13 mouse cellular contexts compared by ENCODE assay signal in the genomic region with DNA sequence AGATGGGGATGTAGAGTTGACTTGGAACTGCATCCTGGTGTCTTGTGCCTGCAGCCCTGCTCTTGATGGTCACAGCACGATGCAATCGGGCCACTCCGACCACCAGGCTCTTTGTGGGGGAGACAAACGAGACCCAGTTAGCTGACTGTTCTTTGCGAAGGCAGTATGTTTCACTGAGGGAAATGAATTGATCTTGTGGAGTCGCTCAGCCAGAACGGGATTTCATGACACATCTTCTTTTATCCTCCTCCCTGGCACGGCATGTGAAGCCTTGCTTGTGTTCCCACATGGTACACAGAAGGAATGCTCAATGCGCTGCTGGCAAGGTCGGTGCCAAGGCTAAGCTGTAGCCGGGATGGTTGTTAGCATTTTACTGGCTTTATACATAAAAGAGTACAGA.
DNase-seq lines count a peak whose midpoint lies in the region; ATAC-seq and TF ChIP-seq lines count a peak whose summit lies in the region.
"Had no signal": no experiment of that assay in that cellular context is flagged by ENCODE, and none has a peak within 500 bp of the region (broad histone marks: within the 10 kb centered on the region; RNA-seq: fewer than 3 reads in every experiment).

No protein-coding gene starts in this region.

- ATAC-seq in monocyte, adult 5-6 weeks (replicated peaks; ENCODE audit: insufficient number of reproducible peaks, low FRiP score, low TSS enrichment, poor library complexity, severe bottlenecking) = no peak

- intact Hi-C loops in left cerebral cortex, postnatal 25 days (cut with DNase I) = no loop called here

- H3K4me1 ChIP-seq in kidney, adult 2 months (ENCODE audit: control insufficient read depth, insufficient read depth, low read length) = no peaks in the 10 kb centered on the region
- H3K4me1 ChIP-seq: neural tube, embryonic 12.5 days had no signal

- DNase-seq in adrenal gland, adult 2 months = peak; percentile 83
- peak; percentile 83 to 84 for DNase-seq in adrenal gland, postnatal 36 days
- peak; percentile 38 to 73 for DNase-seq in frontal cortex, adult 2 months (ENCODE audit: extremely low spot score in 1 of 2, low spot score in 1 of 2)
- DNase-seq in left cerebral cortex, postnatal 25 days (ENCODE audit: low spot score in 2 of 2) = peak; percentile 59 to 80
- DNase-seq in urinary bladder, postnatal 10 days (ENCODE audit: low spot score) = no peak
- no peak for DNase-seq in kidney, adult 2 months
- no peak for DNase-seq in T-cell, adult 2 months (ENCODE audit: low spot score)
- DNase-seq: kidney, postnatal 4 days; thymus, adult 18-20 months had no signal

- WGBS in kidney, adult 2 months = 61% methylated on average over 11 of the region's 11 CpGs

- no peak overlapping the region for H3K4me3 ChIP-seq in kidney, adult 2 months (ENCODE audit: insufficient read depth, low read depth, low read length)
- H3K4me3 ChIP-seq: heart, embryonic 12.5 days; lung, embryonic 15.5 days; neural tube, embryonic 12.5 days had no signal

- H3K27me3 ChIP-seq in kidney, adult 2 months (replicated peaks; ENCODE audit: control insufficient read depth, insufficient read depth, low read length) = no peaks in the 10 kb centered on the region
- H3K27me3 ChIP-seq: heart, embryonic 12.5 days; lung, embryonic 15.5 days; neural tube, embryonic 12.5 days had no signal

- TF ChIP-seq CTCF in kidney, adult 2 months (conservative IDR thresholded peaks at IDR 0.05; ENCODE audit: insufficient read depth, insufficient read length, low read depth, low read length) = no peak

- TF ChIP-seq POLR2A in kidney, adult 2 months (IDR thresholded peaks at IDR 0.05; ENCODE audit: low read depth, low read length) = no peak

- H3K36me3 ChIP-seq in kidney, adult 2 months (ENCODE audit: control insufficient read depth, insufficient read depth, low read length) = no peaks in the 10 kb centered on the region
- H3K36me3 ChIP-seq: heart, embryonic 12.5 days; neural tube, embryonic 12.5 days had no signal

- no peak overlapping the region for H3K27ac ChIP-seq in kidney, adult 2 months (ENCODE audit: insufficient read depth, low read depth, low read length)
- H3K27ac ChIP-seq: lung, embryonic 15.5 days; neural tube, embryonic 12.5 days had no signal

Comparison
In these comparisons a context has a peak if more than half of its experiments do, and no peak if none do; other contexts are left out.
1. DNase-seq: peak in adrenal gland, adult 2 months (single experiment), adrenal gland, postnatal 36 days (2 of 2), frontal cortex, adult 2 months (2 of 2) and left cerebral cortex, postnatal 25 days (2 of 2); none in urinary bladder, postnatal 10 days (single experiment), kidney, adult 2 months (single experiment) and T-cell, adult 2 months (single experiment).